Mouse (Mus musculus) cerebellum, adult 2 months (tissue): Measurements from ENCODE around the gene Zfp286. TPM values are rescaled to one million over a fixed set of nuclear protein-coding genes. Genes with fewer than 3 reads are reported as not detected.
"Not testable (repeated sequence)": the region's sequence is repeated elsewhere in the genome, so short reads cannot be mapped to it uniquely, and the experiment has no call there.

Experiments used
- DNase-seq, 2 experiments: peaks; one replicate each; pipeline ENCODE4 v3.0.0; 2021
- H3K27ac ChIP-seq: fragments of 200-500 bp; 2 replicates; pipeline ENCODE4 v1.5.1; 2012; ENCODE audit warnings: low read length, control low read depth, inconsistent platforms; ENCODE audit not compliant: insufficient read depth
- H3K27me3 ChIP-seq: fragments of 200-500 bp; 2 replicates; pipeline ENCODE4 v1.6.1; 2012; ENCODE audit warnings: inconsistent platforms, mild to moderate bottlenecking, low read length, moderate library complexity; ENCODE audit not compliant: control insufficient read depth, insufficient read depth
- H3K4me1 ChIP-seq: fragments of 200-500 bp; 2 replicates; pipeline ENCODE4 v1.6.1; 2011; ENCODE audit warnings: low read length; ENCODE audit not compliant: control insufficient read depth, insufficient read depth
- H3K4me3 ChIP-seq: fragments of 200-500 bp; replicated peaks from 2 replicates; pipeline ENCODE3; 2011; ENCODE audit warnings: mild to moderate bottlenecking, low read depth, low read length, control low read depth; ENCODE audit not compliant: insufficient read depth
- CTCF ChIP-seq: fragments of 200-500 bp; IDR thresholded peaks from 2 replicates; pipeline ENCODE4 v1.5.1; 2011; ENCODE audit warnings: low read depth, mild to moderate bottlenecking, control low read depth, low read length, moderate library complexity, borderline replicate concordance; ENCODE audit not compliant: insufficient read depth
- POLR2A ChIP-seq: fragments of 200-500 bp; IDR thresholded peaks from 2 replicates; pipeline ENCODE4 v1.6.1; 2011; ENCODE audit warnings: low read length, control low read depth, borderline replicate concordance; ENCODE audit not compliant: insufficient read depth
- WGBS: fragments of 180-500 bp; shearing (Covaris S2); methylation state at CpG from one replicate; pipeline ENCODE4 v1.1.7; 2018; 5-methylcytosine and 5-hydroxymethylcytosine counted together
- polyA plus RNA-seq: library from polyadenylated mRNA; depleted of rRNA; stranded (reverse); fragments of >200 nt; gene quantifications from 2 replicates; pipeline ENCODE4 v1.2.3, GENCODE M21; 2012

Gene Zfp286
- polyA plus RNA-seq, 1 experiment = 9.8 TPM

- Histone ChIP-seq H3K27me3 (no peaks in the 10 kb centered on the region), H3K27ac (no peak overlapping the region), H3K4me1 (no peaks in the 10 kb centered on the region), H3K4me3 (no peak overlapping the region)
- DNase-seq = no peak
- 81% methylated on average over 11 of the region's 11 CpGs for WGBS
- no peak for TF ChIP-seq CTCF
- no peak for TF ChIP-seq POLR2A
Measured at GRCm38 (mm10) chr11:62758491-62758890, 30.8 kb downstream of the Zfp286 start.

- TF ChIP-seq CTCF = no peak
- TF ChIP-seq POLR2A = no peak
- H3K27ac ChIP-seq = no peak overlapping the region
- H3K27me3 ChIP-seq = no peaks in the 10 kb centered on the region
- H3K4me3 ChIP-seq = no peak overlapping the region
- WGBS = 73% methylated on average over 6 of the region's 6 CpGs
- no peaks in the 10 kb centered on the region for H3K4me1 ChIP-seq
- no peak for DNase-seq
Measured at GRCm38 (mm10) chr11:62757906-62758305, 31.4 kb downstream of the Zfp286 start.

- Histone ChIP-seq H3K27ac (no peak overlapping the region), H3K27me3 (no peaks in the 10 kb centered on the region), H3K4me3 (no peak overlapping the region), H3K4me1 (no peaks in the 10 kb centered on the region)
- DNase-seq = no peak
- TF ChIP-seq CTCF (no peak), POLR2A (no peak)
- WGBS = 5% methylated on average over 7 of the region's 7 CpGs
Measured at GRCm38 (mm10) chr11:62757143-62757507, 32.1 kb downstream of the Zfp286 start.

- H3K27me3 ChIP-seq = no peaks in the 10 kb centered on the region
- no peaks in the 10 kb centered on the region for H3K4me1 ChIP-seq
- 4% methylated on average over 36 of the region's 36 CpGs for WGBS
- H3K27ac ChIP-seq = no peak overlapping the region
- peak overlapping the region; percentile 29 for H3K4me3 ChIP-seq
- DNase-seq = peak; percentile 98
- TF ChIP-seq POLR2A = peak; percentile 30; the same call in 1 of the 2 replicates
- peak; percentile 84 for TF ChIP-seq CTCF
Measured at GRCm38 (mm10) chr11:62756456-62757142, 32.7 kb downstream of the Zfp286 start.

- 89% methylated on average over 8 of the region's 8 CpGs for WGBS
- Histone ChIP-seq H3K27ac (no peak within 1 kb of the TSS), H3K27me3 (no peaks in the 10 kb centered on the region), H3K4me3 (no peak within 1 kb of the TSS), H3K4me1 (no peaks in the 10 kb centered on the region)
- no peak for TF ChIP-seq CTCF
- TF ChIP-seq POLR2A = no peak
- DNase-seq = no peak
Measured at GRCm38 (mm10) chr11:62752780-62753179, 36.5 kb downstream of the Zfp286 start, which contains the start of gene Gm10428. Gm10428 (plus strand) TSS chr11:62753100.

GRCm38 (mm10) chr11:62752191-62752590 lies 37.1 kb downstream of the Zfp286 start:
- no peak for DNase-seq
- H3K27me3 ChIP-seq = no peaks in the 10 kb centered on the region
- no peaks in the 10 kb centered on the region for H3K4me1 ChIP-seq
- no peak overlapping the region for H3K27ac ChIP-seq
- 87% methylated on average over 11 of the region's 11 CpGs for WGBS
- no peak for TF ChIP-seq POLR2A
- no peak for TF ChIP-seq CTCF
- no peak overlapping the region for H3K4me3 ChIP-seq

GRCm38 (mm10) chr11:62749445-62749844 lies 39.8 kb downstream of the Zfp286 start:
- H3K4me1 ChIP-seq, DNase-seq, H3K27me3 ChIP-seq, H3K27ac ChIP-seq, H3K4me3 ChIP-seq: not testable (repeated sequence)
- WGBS = 91% methylated on average over 13 of the region's 13 CpGs

- WGBS = 71% methylated on average over 4 of the region's 4 CpGs
- no peak for DNase-seq
Measured at GRCm38 (mm10) chr11:62748062-62748461, 41.2 kb downstream of the Zfp286 start.

More at GRCm38 (mm10) chr11:62748062-62748461, 41.2 kb downstream of the Zfp286 start:
- no peaks in the 10 kb centered on the region for H3K4me1 ChIP-seq
- no peak overlapping the region for H3K4me3 ChIP-seq
- no peaks in the 10 kb centered on the region for H3K27me3 ChIP-seq
- TF ChIP-seq CTCF (no peak), POLR2A (no peak)
- no peak overlapping the region for H3K27ac ChIP-seq
